Mouse (Mus musculus) heart, postnatal 0 days (tissue): ENCODE data around the gene Gabbr2. TPM values are rescaled to one million over a fixed set of nuclear protein-coding genes. Genes with fewer than 3 reads are reported as not detected.
A peak's percentile ranks its signal among the peaks of the same experiment; 100 is the strongest.

Source experiments
- ATAC-seq: fragments of 200-750 bp; cut with Nextera tagmentation; 2 replicates; pipeline ENCODE4 v1.8.0; 2017; ENCODE audit warnings: low read depth, moderate number of reproducible peaks, moderate library complexity; ENCODE audit not compliant: insufficient read depth
- DNase-seq: peaks from one replicate; pipeline ENCODE4 v3.0.0-alpha.2; 2016; ENCODE audit warnings: low spot score
- H3K27ac ChIP-seq: fragments of 300-500 bp; sonication (generic); 2 replicates; pipeline ENCODE4 v1.5.1; 2014; ENCODE audit warnings: low read depth, mild to moderate bottlenecking
- H3K27me3 ChIP-seq: fragments of 300-500 bp; sonication (generic); 2 replicates; pipeline ENCODE4 v1.6.1; 2014; ENCODE audit warnings: low read length, mixed read lengths; ENCODE audit not compliant: control insufficient read depth, insufficient read depth
- H3K36me3 ChIP-seq: fragments of 300-500 bp; sonication (generic); replicated peaks from 2 replicates; pipeline ENCODE4 v1.6.1; 2014; ENCODE audit warnings: low read length, mixed read lengths; ENCODE audit not compliant: control insufficient read depth, insufficient read depth
- H3K4me1 ChIP-seq: fragments of 300-500 bp; sonication (generic); 2 replicates; pipeline ENCODE4 v1.6.1; 2014; ENCODE audit warnings: antibody characterized with exemption; ENCODE audit not compliant: control insufficient read depth, insufficient read depth
- H3K4me2 ChIP-seq: fragments of 300-500 bp; sonication (generic); 2 replicates; pipeline ENCODE4 v1.6.1; 2014; ENCODE audit warnings: low read depth, mild to moderate bottlenecking, low read length, moderate library complexity
- H3K4me3 ChIP-seq: fragments of 300-500 bp; sonication (generic); 2 replicates; pipeline ENCODE4 v1.5.1; 2014; ENCODE audit warnings: low read depth, low read length
- H3K9ac ChIP-seq: fragments of 300-500 bp; sonication (generic); replicated peaks from 2 replicates; pipeline ENCODE4 v1.6.1; 2014; ENCODE audit warnings: low read depth, low read length, mixed read lengths
- H3K9me3 ChIP-seq: fragments of 300-500 bp; sonication (generic); replicated peaks from 2 replicates; pipeline ENCODE4 v1.6.1; 2016; ENCODE audit warnings: low read length; ENCODE audit not compliant: control insufficient read depth
- CTCF ChIP-seq: IDR thresholded peaks from 2 replicates; pipeline ENCODE4 v1.5.1; 2016; ENCODE audit warnings: antibody characterized with exemption, control low read depth, low read depth
- EP300 ChIP-seq: IDR thresholded peaks from 2 replicates; pipeline ENCODE4 v1.6.1; 2016; ENCODE audit warnings: antibody characterized with exemption, low read depth
- WGBS: fragments of 180-500 bp; shearing (Covaris S2); extraction: QIAGEN DNeasy Blood & Tissue Kit; methylation state at CpG from one replicate; pipeline ENCODE4 v1.1.7; 2014; 5-methylcytosine and 5-hydroxymethylcytosine counted together
- polyA plus RNA-seq: library from polyadenylated mRNA; unstranded; fragments of >200 nt; fragmentation: Nextera tagmentation; extraction: Ambion mirVana; gene quantifications from 2 replicates; pipeline ENCODE4 v1.2.1, GENCODE M21; 2015
- total RNA-seq: library from RNA; depleted of rRNA; stranded (reverse); fragments of >200 nt; gene quantifications from 2 replicates; pipeline ENCODE4 v1.2.3, GENCODE M21; 2014; ENCODE audit warnings: low replicate concordance; rRNA removed

Gabbr2 gene
- total RNA-seq (0.39 TPM in 1 of 2 replicates, not detected in the other), polyA plus RNA-seq (0.03 and 0.07 TPM in 2 replicates)

GRCm38 (mm10) chr4:46991016-46991958 lies at the start of gene Gabbr2:
TSS of gene Gabbr2 (minus strand) at chr4:46991873.
- H3K4me2 ChIP-seq = peak within 1 kb of the TSS; percentile 75
- ATAC-seq = no peak
- WGBS = under 1% methylated on average over 94 of the region's 134 CpGs
- H3K27ac ChIP-seq = no peak within 1 kb of the TSS
- DNase-seq = no peak
- no peak within 1 kb of the TSS for H3K9ac ChIP-seq
- H3K36me3 ChIP-seq = no peaks in the 10 kb centered on the region
- TF ChIP-seq CTCF = no peak
- no peak for TF ChIP-seq EP300
- H3K9me3 ChIP-seq = no peaks in the 10 kb centered on the region
- H3K4me3 ChIP-seq = peak within 1 kb of the TSS; percentile 46
- H3K4me1 ChIP-seq = no peaks in the 10 kb centered on the region
- peaks cover 72% of the 10 kb centered on the region for H3K27me3 ChIP-seq

- no peaks in the 10 kb centered on the region for H3K9me3 ChIP-seq
- TF ChIP-seq CTCF = no peak
- TF ChIP-seq EP300 = no peak
- ATAC-seq = no peak
- no peak for DNase-seq
- no peak overlapping the region for H3K4me2 ChIP-seq
- H3K4me1 ChIP-seq = no peaks in the 10 kb centered on the region
- H3K27me3 ChIP-seq = no peaks in the 10 kb centered on the region
- WGBS = 89% methylated on average over 10 of the region's 10 CpGs
- H3K36me3 ChIP-seq = 0 out of 2 replicates have a peak, but pooled peaks cover 7% of the 10 kb centered on the region
- H3K9ac ChIP-seq = no peak overlapping the region
- no peak overlapping the region for H3K4me3 ChIP-seq
- no peak overlapping the region for H3K27ac ChIP-seq
These were observed 47.9 kb upstream of the Gabbr2 start for GRCm38 (mm10) chr4:47039586-47039985.

GRCm38 (mm10) chr4:47037321-47037657 lies 45.6 kb upstream of the Gabbr2 start:
- Histone ChIP-seq H3K9ac (no peak overlapping the region), H3K27ac (no peak overlapping the region), H3K27me3 (no peaks in the 10 kb centered on the region), H3K4me2 (no peak overlapping the region), H3K36me3 (0 out of 2 replicates have a peak, but pooled peaks cover 12% of the 10 kb centered on the region), H3K9me3 (no peaks in the 10 kb centered on the region), H3K4me1 (no peaks in the 10 kb centered on the region), H3K4me3 (no peak overlapping the region)
- ATAC-seq = peak; percentile 53
- peak; percentile 65 for DNase-seq
- WGBS = 14% methylated on average over 5 of the region's 5 CpGs
- TF ChIP-seq EP300 = no peak
- TF ChIP-seq CTCF = peak; percentile 98

DNA sequence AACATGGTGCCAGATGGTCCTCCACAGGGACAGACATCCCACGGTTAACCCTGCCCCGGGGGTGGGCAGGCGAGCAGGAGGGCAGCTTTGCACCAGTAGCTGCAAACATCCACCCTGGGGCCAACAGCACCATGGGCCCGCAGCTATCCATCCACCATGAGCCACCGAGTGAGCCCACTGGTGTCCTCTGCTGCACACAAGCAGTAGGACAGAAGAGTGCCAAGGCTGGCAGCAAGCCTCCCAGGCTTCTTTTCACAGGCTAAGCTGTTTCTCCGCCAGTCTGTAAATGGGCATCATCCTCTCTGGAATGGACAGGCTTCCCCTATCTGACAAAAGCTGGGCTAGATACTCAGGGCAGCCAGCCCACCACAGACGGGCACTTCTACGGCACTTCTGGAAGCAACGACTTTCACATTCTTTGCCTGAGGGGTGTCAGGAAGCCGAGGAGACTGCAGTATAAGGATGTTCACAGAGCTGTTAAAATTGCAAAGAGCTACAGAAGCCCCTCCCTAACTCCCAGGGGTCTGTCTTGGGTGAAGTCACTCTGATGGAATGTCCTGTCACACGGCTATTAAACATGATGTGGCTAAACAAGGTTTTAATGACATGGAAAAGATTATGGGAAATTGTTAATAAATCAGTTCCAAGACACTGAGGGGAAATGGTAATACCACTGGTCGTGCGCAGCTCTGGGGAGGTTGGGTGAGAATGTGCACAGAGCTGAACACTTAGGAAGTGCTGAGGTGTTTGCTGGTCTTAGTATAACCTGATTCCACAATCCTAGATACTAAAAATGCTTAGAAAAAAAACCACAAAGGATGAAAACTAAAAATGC lies 45.0 kb upstream of the Gabbr2 start:
- DNase-seq (no peak), ATAC-seq (no peak; the same call in 1 of the 2 replicates)
- Histone ChIP-seq H3K36me3 (0 out of 2 replicates have a peak, but pooled peaks cover 12% of the 10 kb centered on the region), H3K27me3 (no peaks in the 10 kb centered on the region), H3K4me2 (no peak overlapping the region), H3K4me3 (no peak overlapping the region), H3K4me1 (no peaks in the 10 kb centered on the region), H3K9ac (no peak overlapping the region), H3K9me3 (no peaks in the 10 kb centered on the region), H3K27ac (no peak overlapping the region)
- TF ChIP-seq CTCF = 0 out of 2 replicates have a peak, but pooled peaks have one; percentile 5
- no peak for TF ChIP-seq EP300
- WGBS = 57% methylated on average over 13 of the region's 13 CpGs

DNA sequence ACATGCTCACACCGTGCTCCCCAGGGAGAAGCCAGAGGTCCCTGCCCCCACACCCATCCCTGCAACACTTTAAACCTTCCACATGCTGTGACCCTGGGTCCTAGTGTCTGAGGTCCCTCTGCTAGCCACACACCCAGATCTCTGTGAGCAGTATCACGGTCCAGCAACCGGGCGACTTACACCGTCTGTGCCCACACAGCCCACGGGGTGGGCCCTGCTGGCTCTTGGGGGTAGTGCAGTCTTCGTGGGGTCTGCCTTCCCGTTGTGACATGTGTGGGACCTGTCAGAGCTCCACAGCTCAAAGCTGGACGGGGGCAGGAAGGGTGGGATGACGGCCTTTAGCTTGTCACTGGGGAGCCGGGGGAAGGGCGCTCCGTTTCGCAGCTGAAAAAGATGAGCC lies 43.9 kb upstream of the Gabbr2 start:
- no peak for DNase-seq
- Histone ChIP-seq H3K4me2 (no peak overlapping the region), H3K27me3 (no peaks in the 10 kb centered on the region), H3K9me3 (no peaks in the 10 kb centered on the region), H3K4me1 (no peaks in the 10 kb centered on the region), H3K4me3 (no peak overlapping the region), H3K27ac (no peak overlapping the region), H3K36me3 (0 out of 2 replicates have a peak, but pooled peaks cover 12% of the 10 kb centered on the region), H3K9ac (no peak overlapping the region)
- WGBS = 76% methylated on average over 14 of the region's 14 CpGs
- peak; percentile 7; the same call in 1 of the 2 replicates for ATAC-seq
- TF ChIP-seq CTCF (no peak), EP300 (no peak)
